ENCODE assay signal across 7 mouse cellular contexts in the genomic region with DNA sequence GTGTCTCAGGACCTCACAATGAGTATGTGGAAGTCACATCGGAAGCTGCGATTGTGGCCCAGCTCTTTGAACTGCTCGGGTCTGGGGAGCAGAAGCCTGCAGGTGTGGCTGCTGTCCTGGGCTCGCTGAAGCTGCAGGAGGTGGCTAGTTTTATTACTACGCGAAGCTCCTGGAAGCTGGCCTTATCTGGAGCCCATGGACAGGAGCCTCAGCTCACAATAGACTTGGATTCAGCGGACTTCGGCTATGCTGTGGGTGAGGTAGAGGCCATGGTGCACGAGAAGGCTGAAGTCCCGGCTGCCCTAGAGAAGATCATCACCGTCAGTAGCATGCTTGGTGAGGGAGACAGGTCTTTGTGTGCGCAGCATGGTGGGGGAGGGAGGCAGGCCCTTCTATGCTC. TPM values are rescaled to one million over a fixed set of nuclear protein-coding genes. Genes with fewer than 3 reads are reported as not detected.
A peak's percentile ranks its signal among the peaks of the same experiment; 100 is the strongest.
DNase-seq lines count a peak whose midpoint lies in the region; ATAC-seq and TF ChIP-seq lines count a peak whose summit lies in the region.

No protein-coding gene starts in this region.

- H3K4me3 ChIP-seq in lung, embryonic 16.5 days (ENCODE audit: low read length) = peak overlapping the region; percentile 61
- H3K4me3 ChIP-seq in forebrain, embryonic 10.5 days = peak overlapping the region; percentile 73
- H3K4me3 ChIP-seq in limb, embryonic 11.5 days (ENCODE audit: low read depth, low read length) = peak overlapping the region; percentile 55
- H3K4me3 ChIP-seq in small intestine, adult 2 months (ENCODE audit: low read depth, low read length) = peak overlapping the region; percentile 96

- H3K27ac ChIP-seq in lung, embryonic 16.5 days (ENCODE audit: low read length) = no peak overlapping the region
- peak overlapping the region; percentile 98 for H3K27ac ChIP-seq in forebrain, embryonic 10.5 days
- H3K27ac ChIP-seq in limb, embryonic 11.5 days (replicated peaks; ENCODE audit: low read depth, low read length) = no peak overlapping the region
- H3K27ac ChIP-seq in small intestine, adult 2 months (ENCODE audit: insufficient read depth, low read depth, low read length) = peak overlapping the region; percentile 89

- DNase-seq in lung, postnatal 10 days = no peak
- no peak for DNase-seq in forebrain, embryonic 10.5 days (ENCODE audit: extremely low spot score, low spot score)
- no peak for DNase-seq in limb, embryonic 11.5 days (ENCODE audit: low spot score)
- DNase-seq in ovary, postnatal 36 days (ENCODE audit: low spot score) = no peak
- DNase-seq in adrenal gland, postnatal 4 days (ENCODE audit: low spot score in 2 of 2) = no peak

- ATAC-seq in lung, embryonic 16.5 days (ENCODE audit: low read depth) = no peak
- no peak for ATAC-seq in limb, embryonic 11.5 days (ENCODE audit: insufficient number of reproducible peaks, low FRiP score, low TSS enrichment, low read depth)

- H3K36me3 ChIP-seq in lung, embryonic 16.5 days (ENCODE audit: control insufficient read depth, insufficient read depth, low read length) = peaks cover 10% of the 10 kb centered on the region; the same call in 1 of the 2 replicates
- peaks cover 27% of the 10 kb centered on the region for H3K36me3 ChIP-seq in forebrain, embryonic 10.5 days (replicated peaks)
- peaks cover 5% of the 10 kb centered on the region; the same call in 1 of the 2 replicates for H3K36me3 ChIP-seq in limb, embryonic 11.5 days (ENCODE audit: control insufficient read depth, insufficient read depth, low read length)
- H3K36me3 ChIP-seq in small intestine, adult 2 months (ENCODE audit: control insufficient read depth, insufficient read depth, low read length) = peaks cover 31% of the 10 kb centered on the region

- H3K9ac ChIP-seq in lung, embryonic 16.5 days (ENCODE audit: low read length) = peak overlapping the region; percentile 76
- no peak overlapping the region; the same call in 1 of the 2 replicates for H3K9ac ChIP-seq in limb, embryonic 11.5 days (ENCODE audit: low read length)

- WGBS in lung, embryonic 16.5 days = 60% methylated on average over 12 of the region's 12 CpGs
- WGBS in forebrain, embryonic 10.5 days = 70% methylated on average over 12 of the region's 12 CpGs
- 70% methylated on average over 12 of the region's 12 CpGs for WGBS in limb, embryonic 11.5 days
- 28% methylated on average over 12 of the region's 12 CpGs for WGBS in small intestine, adult 2 months

- no peaks in the 10 kb centered on the region; the same call in 1 of the 2 replicates for H3K27me3 ChIP-seq in lung, embryonic 16.5 days (ENCODE audit: control insufficient read depth, insufficient read depth, low read depth, low read length)
- 0 out of 2 replicates have a peak, but pooled peaks cover 3% of the 10 kb centered on the region for H3K27me3 ChIP-seq in forebrain, embryonic 10.5 days (ENCODE audit: poor library complexity, severe bottlenecking)
- no peaks in the 10 kb centered on the region for H3K27me3 ChIP-seq in limb, embryonic 11.5 days (ENCODE audit: control insufficient read depth, insufficient read depth, low read length)
- H3K27me3 ChIP-seq in small intestine, adult 2 months (ENCODE audit: control insufficient read depth, insufficient read depth, low read length) = no peaks in the 10 kb centered on the region

- TF ChIP-seq CTCF in small intestine, adult 2 months (IDR thresholded peaks at IDR 0.05; ENCODE audit: extremely low read depth, insufficient read length, insufficient replicate concordance, low read depth, low read length) = no peak

- H3K4me1 ChIP-seq in lung, embryonic 16.5 days (replicated peaks; ENCODE audit: control insufficient read depth, insufficient read depth, low read length) = peaks cover 27% of the 10 kb centered on the region
- H3K4me1 ChIP-seq in forebrain, embryonic 10.5 days = peaks cover 57% of the 10 kb centered on the region
- peaks cover 16% of the 10 kb centered on the region; the same call in 1 of the 2 replicates for H3K4me1 ChIP-seq in limb, embryonic 11.5 days (ENCODE audit: control insufficient read depth, insufficient read depth, low read length)
- H3K4me1 ChIP-seq in small intestine, adult 2 months (ENCODE audit: control insufficient read depth, insufficient read depth, insufficient read length, low read length) = peaks cover 17% of the 10 kb centered on the region

- TF ChIP-seq POLR2A in small intestine, adult 2 months (IDR thresholded peaks at IDR 0.05; ENCODE audit: low read depth, low read length) = peak; percentile 27; the same call in 1 of the 2 replicates

- no peaks in the 10 kb centered on the region for H3K9me3 ChIP-seq in lung, embryonic 16.5 days (ENCODE audit: control insufficient read depth, low read length)
- H3K9me3 ChIP-seq in forebrain, embryonic 10.5 days = no peaks in the 10 kb centered on the region
- no peaks in the 10 kb centered on the region for H3K9me3 ChIP-seq in limb, embryonic 11.5 days (ENCODE audit: control insufficient read depth, low read length)

- peak overlapping the region; percentile 69 for H3K4me2 ChIP-seq in lung, embryonic 16.5 days (ENCODE audit: low read depth, low read length)
- H3K4me2 ChIP-seq in limb, embryonic 11.5 days (ENCODE audit: low read depth, severe bottlenecking) = peak overlapping the region; percentile 60

RNA-seq across cellular contexts. Expression of gene Thtpa, which starts 1.1 kb away (rescaled TPM):
- 21.0 and 21.1 TPM in 2 replicates for polyA plus RNA-seq in lung, embryonic 16.5 days (2015; fragmentation: Nextera tagmentation; extraction: Ambion mirVana)
- 30.5 and 31.4 TPM in 2 replicates for polyA plus RNA-seq in forebrain, embryonic 10.5 days (2016; fragmentation: Nextera tagmentation; extraction: Ambion mirVana)
- 22.3 and 23.1 TPM in 2 replicates for polyA plus RNA-seq in limb, embryonic 11.5 days (2014; fragmentation: Nextera tagmentation; extraction: Ambion mirVana)
- 2.9 and 4.9 TPM in 2 replicates for polyA plus RNA-seq in small intestine, adult 2 months (2012; rRNA removed)
- total RNA-seq in adrenal gland, postnatal 4 days (2021) = 10 to 100 TPM; 21.0 to 21.3 TPM

RNA-seq across cellular contexts. Expression of gene Zfhx2, which starts 3.5 kb away (rescaled TPM):
- 3.8 and 4.3 TPM in 2 replicates for polyA plus RNA-seq in lung, embryonic 16.5 days (2015; fragmentation: Nextera tagmentation; extraction: Ambion mirVana)
- 8.1 and 9.2 TPM in 2 replicates for polyA plus RNA-seq in forebrain, embryonic 10.5 days (2016; fragmentation: Nextera tagmentation; extraction: Ambion mirVana)
- 4.8 and 5.5 TPM in 2 replicates for polyA plus RNA-seq in limb, embryonic 11.5 days (2014; fragmentation: Nextera tagmentation; extraction: Ambion mirVana)
- polyA plus RNA-seq in small intestine, adult 2 months (2012; rRNA removed) = 2.2 and 4.2 TPM in 2 replicates
- total RNA-seq in adrenal gland, postnatal 4 days (2021) = 10 to 100 TPM; 11.9 to 13.5 TPM

RNA-seq across cellular contexts. Expression of gene Ap1g2, which starts 10.7 kb away (rescaled TPM):
- polyA plus RNA-seq in lung, embryonic 16.5 days (2015; fragmentation: Nextera tagmentation; extraction: Ambion mirVana) = 19.7 and 23.2 TPM in 2 replicates
- polyA plus RNA-seq in forebrain, embryonic 10.5 days (2016; fragmentation: Nextera tagmentation; extraction: Ambion mirVana) = 16.4 and 18.5 TPM in 2 replicates
- 9.9 and 10.6 TPM in 2 replicates for polyA plus RNA-seq in limb, embryonic 11.5 days (2014; fragmentation: Nextera tagmentation; extraction: Ambion mirVana)
- polyA plus RNA-seq in small intestine, adult 2 months (2012; rRNA removed) = 48.4 and 80.7 TPM in 2 replicates
- 10 to 100 TPM; 30.3 to 34.0 TPM for total RNA-seq in adrenal gland, postnatal 4 days (2021)

RNA-seq across cellular contexts. Expression of gene Jph4, which starts 21.1 kb away (rescaled TPM):
- 0.18 and 0.40 TPM in 2 replicates for polyA plus RNA-seq in lung, embryonic 16.5 days (2015; fragmentation: Nextera tagmentation; extraction: Ambion mirVana)
- polyA plus RNA-seq in forebrain, embryonic 10.5 days (2016; fragmentation: Nextera tagmentation; extraction: Ambion mirVana) = 0.31 and 0.56 TPM in 2 replicates
- polyA plus RNA-seq in limb, embryonic 11.5 days (2014; fragmentation: Nextera tagmentation; extraction: Ambion mirVana) = 0.17 and 0.18 TPM in 2 replicates
- polyA plus RNA-seq in small intestine, adult 2 months (2012; rRNA removed) = 0.65 and 0.72 TPM in 2 replicates
- 10 to 100 TPM; 11.9 to 14.8 TPM for total RNA-seq in adrenal gland, postnatal 4 days (2021)

Comparison
In these comparisons a context has a peak if more than half of its experiments do, and no peak if none do; other contexts are left out.
1. H3K27ac ChIP-seq: peak in forebrain, embryonic 10.5 days (single experiment) and small intestine, adult 2 months (single experiment); none in lung, embryonic 16.5 days (single experiment) and limb, embryonic 11.5 days (single experiment).
2. Peak in every context shown above with its lines, with median percentiles within 50 percentile points of each other: H3K4me3 ChIP-seq.